Mouse (Mus musculus) CH12.LX (cell line): Measurements from ENCODE around the gene Btbd3.

Source experiments
- CTCF ChIP-seq, 2 experiments: IDR thresholded peaks in 1 of 2; conservative IDR thresholded peaks in 1 of 2; 2 replicates each; pipeline ENCODE4 v1.5.1; 2011 to 2012; ENCODE audit warnings: low read depth in 2 of 2, low read length in 2 of 2, improper control_type of control experiment in 1 of 2, inconsistent platforms in 1 of 2, mild to moderate bottlenecking in 1 of 2, moderate library complexity in 1 of 2
- ELF1 ChIP-seq: IDR thresholded peaks from 2 replicates; pipeline ENCODE4 v1.6.1; 2014; ENCODE audit warnings: low read depth, mild to moderate bottlenecking, inconsistent platforms, low read length, improper control_type of control experiment
- EP300 ChIP-seq: IDR thresholded peaks from 2 replicates; pipeline ENCODE4 v1.6.1; 2011; ENCODE audit warnings: low read length, improper control_type of control experiment
- ETS1 ChIP-seq: conservative IDR thresholded peaks from 2 replicates; pipeline ENCODE4 v1.6.1; 2012; ENCODE audit warnings: low read depth, mild to moderate bottlenecking, inconsistent platforms, low read length, improper control_type of control experiment, moderate library complexity
- MAX ChIP-seq: IDR thresholded peaks from 2 replicates; pipeline ENCODE4 v1.6.1; 2011; ENCODE audit warnings: low read length, improper control_type of control experiment
- NELFE ChIP-seq: IDR thresholded peaks from 2 replicates; pipeline ENCODE4 v1.6.1; 2011; ENCODE audit warnings: low read depth, low read length, improper control_type of control experiment
- NRF1 ChIP-seq: IDR thresholded peaks from 2 replicates; pipeline ENCODE4 v1.6.1; 2014; ENCODE audit warnings: low read depth, mild to moderate bottlenecking, inconsistent platforms, low read length, improper control_type of control experiment, moderate library complexity
- POLR2A ChIP-seq: IDR thresholded peaks from 2 replicates; pipeline ENCODE4 v1.6.1; 2011; ENCODE audit warnings: low read depth, mild to moderate bottlenecking, improper control_type of control experiment, low read length

GRCm38 (mm10) chr2:138539655-138540054 is 283.3 kb downstream of the Btbd3 start:
- TF ChIP-seq ELF1 (no peak), NELFE (no peak), CTCF (conservative IDR thresholded peaks at IDR 0.05 in 1 of 2, IDR thresholded peaks at IDR 0.05 in 1 of 2; ENCODE audit: low read depth in 2 of 2, low read length in 2 of 2) (no peak), ETS1 (no peak), NRF1 (no peak), EP300 (no peak), POLR2A (no peak), MAX (no peak)
